Comparison of ENCODE assay signal across 8 mouse cellular contexts in genomic region chr3:129532180-129532864, GRCm38 (mm10). TPM values are rescaled to one million over a fixed set of nuclear protein-coding genes. Genes with fewer than 3 reads are reported as not detected.
DNase-seq lines count a peak whose midpoint lies in the region; ATAC-seq and TF ChIP-seq lines count a peak whose summit lies in the region.

Elovl6 (plus strand) TSS chr3:129532355.

- H3K4me1 ChIP-seq in bone marrow, adult 2 months (ENCODE audit: control insufficient read depth, insufficient read depth, low read length), result peaks cover 2% of the 10 kb centered on the region
- H3K4me1 ChIP-seq in embryonic fibroblast, embryonic 13.5 days (ENCODE audit: control insufficient read depth, insufficient read depth, low read length), result peaks cover 6% of the 10 kb centered on the region
- H3K4me1 ChIP-seq in heart, postnatal 0 days (ENCODE audit: control insufficient read depth, insufficient read depth), result 0 out of 2 replicates have a peak, but pooled peaks cover 6% of the 10 kb centered on the region
- H3K4me1 ChIP-seq in liver, postnatal 0 days (ENCODE audit: insufficient read depth), result peaks cover 16% of the 10 kb centered on the region
- H3K4me1 ChIP-seq in neural tube, embryonic 14.5 days (ENCODE audit: control insufficient read depth, insufficient read depth, low read length), result peaks cover 19% of the 10 kb centered on the region

- H3K36me3 ChIP-seq in heart, postnatal 0 days (replicated peaks; ENCODE audit: control insufficient read depth, insufficient read depth, low read length), result no peaks in the 10 kb centered on the region
- no peaks in the 10 kb centered on the region for H3K36me3 ChIP-seq in liver, postnatal 0 days (replicated peaks; ENCODE audit: insufficient read depth, low read length)
- H3K36me3 ChIP-seq in neural tube, embryonic 14.5 days (ENCODE audit: control insufficient read depth, insufficient read depth, low read length), result no peaks in the 10 kb centered on the region

- under 1% methylated on average over 35 of the region's 35 CpGs for WGBS in bone marrow, adult 2 months
- 1% methylated on average over 35 of the region's 35 CpGs for WGBS in heart, postnatal 0 days
- WGBS in liver, postnatal 0 days (ENCODE audit: insufficient replicate concordance), result under 1% methylated on average over 35 of the region's 35 CpGs
- under 1% methylated on average over 35 of the region's 35 CpGs for WGBS in neural tube, embryonic 14.5 days

- peak within 1 kb of the TSS; percentile 78 for H3K4me3 ChIP-seq in bone marrow, adult 2 months (replicated peaks; ENCODE audit: control insufficient read depth, low read depth, low read length)
- H3K4me3 ChIP-seq in embryonic fibroblast, embryonic 13.5 days (ENCODE audit: insufficient read depth, low read length), result peak within 1 kb of the TSS; percentile 89
- peak within 1 kb of the TSS; percentile 79 for H3K4me3 ChIP-seq in heart, postnatal 0 days (ENCODE audit: low read depth, low read length)
- peak within 1 kb of the TSS; percentile 79 for H3K4me3 ChIP-seq in liver, postnatal 0 days (ENCODE audit: low read depth, low read length)
- peak within 1 kb of the TSS; percentile 88 for H3K4me3 ChIP-seq in neural tube, embryonic 14.5 days (ENCODE audit: low read depth, low read length)

- TF ChIP-seq POLR2A in bone marrow, adult 2 months (IDR thresholded peaks at IDR 0.05; ENCODE audit: borderline replicate concordance, control insufficient read depth, low read depth, low read length), result 0 out of 2 replicates have a peak, but pooled peaks have one; percentile 25
- TF ChIP-seq POLR2A in embryonic fibroblast, embryonic 13.5 days (IDR thresholded peaks at IDR 0.05; ENCODE audit: low read depth, low read length), result peak; percentile 91

- 0 out of 2 replicates have a peak, but pooled peaks have one; percentile 24 for ATAC-seq in heart, postnatal 0 days (ENCODE audit: insufficient read depth, low read depth)
- ATAC-seq in liver, postnatal 0 days, result peak; percentile 60
- peak; percentile 68 for ATAC-seq in neural tube, embryonic 14.5 days (ENCODE audit: low read depth)

- TF ChIP-seq CTCF in bone marrow, adult 2 months (IDR thresholded peaks at IDR 0.05; ENCODE audit: control insufficient read depth, insufficient read depth, low read length), result no peak
- TF ChIP-seq CTCF in embryonic fibroblast, embryonic 13.5 days (IDR thresholded peaks at IDR 0.05; ENCODE audit: borderline replicate concordance, insufficient read depth, low read length), result no peak
- TF ChIP-seq CTCF in heart, postnatal 0 days (IDR thresholded peaks at IDR 0.05; ENCODE audit: low read depth), result no peak
- TF ChIP-seq CTCF in liver, postnatal 0 days (IDR thresholded peaks at IDR 0.05; ENCODE audit: low read depth), result peak; percentile 20; the same call in 1 of the 2 replicates

- H3K27ac ChIP-seq in bone marrow, adult 2 months (ENCODE audit: control insufficient read depth, insufficient read depth, low read depth, low read length, poor library complexity), result no peak within 1 kb of the TSS
- peak within 1 kb of the TSS; percentile 84 for H3K27ac ChIP-seq in embryonic fibroblast, embryonic 13.5 days (ENCODE audit: insufficient read depth, low read length)
- H3K27ac ChIP-seq in heart, postnatal 0 days (ENCODE audit: low read depth), result peak within 1 kb of the TSS; percentile 80
- peak within 1 kb of the TSS; percentile 82 for H3K27ac ChIP-seq in liver, postnatal 0 days (ENCODE audit: low read depth)
- H3K27ac ChIP-seq in neural tube, embryonic 14.5 days (ENCODE audit: low read depth, low read length), result peak within 1 kb of the TSS; percentile 96

- TF ChIP-seq EP300 in heart, postnatal 0 days (IDR thresholded peaks at IDR 0.05; ENCODE audit: low read depth), result no peak
- TF ChIP-seq EP300 in liver, postnatal 0 days (IDR thresholded peaks at IDR 0.05; ENCODE audit: low read depth), result no peak

- H3K4me2 ChIP-seq in heart, postnatal 0 days (ENCODE audit: low read depth, low read length), result peak within 1 kb of the TSS; percentile 64
- H3K4me2 ChIP-seq in liver, postnatal 0 days (ENCODE audit: low read depth, low read length), result peak within 1 kb of the TSS; percentile 85
- peak within 1 kb of the TSS; percentile 90 for H3K4me2 ChIP-seq in neural tube, embryonic 14.5 days (ENCODE audit: low read depth, low read length)

- H3K27me3 ChIP-seq in heart, postnatal 0 days (ENCODE audit: control insufficient read depth, insufficient read depth, low read length), result no peaks in the 10 kb centered on the region
- no peaks in the 10 kb centered on the region for H3K27me3 ChIP-seq in liver, postnatal 0 days (ENCODE audit: insufficient read depth, low read length)
- H3K27me3 ChIP-seq in neural tube, embryonic 14.5 days (ENCODE audit: control insufficient read depth, insufficient read depth, low read length), result no peaks in the 10 kb centered on the region

- no peaks in the 10 kb centered on the region for H3K9me3 ChIP-seq in heart, postnatal 0 days (replicated peaks; ENCODE audit: control insufficient read depth, low read length)
- no peaks in the 10 kb centered on the region for H3K9me3 ChIP-seq in liver, postnatal 0 days (ENCODE audit: low read length)
- H3K9me3 ChIP-seq in neural tube, embryonic 14.5 days (ENCODE audit: control insufficient read depth, low read length), result no peaks in the 10 kb centered on the region

- DNase-seq in CD4-positive, CD25-positive, alpha-beta regulatory T cell, adult 2 months (ENCODE audit: low read depth, low spot score), result peak; percentile 57
- DNase-seq in heart, postnatal 0 days (ENCODE audit: low spot score), result peak; percentile 67
- DNase-seq in kidney, postnatal 4 days, result peak; percentile 75 to 86
- DNase-seq in liver, postnatal 0 days, result peak; percentile 77
- peak; percentile 23 to 58 for DNase-seq in thymus, adult 18-20 months

- peak within 1 kb of the TSS; percentile 88 for H3K9ac ChIP-seq in heart, postnatal 0 days (replicated peaks; ENCODE audit: low read depth, low read length)
- peak within 1 kb of the TSS; percentile 93 for H3K9ac ChIP-seq in liver, postnatal 0 days (replicated peaks)
- H3K9ac ChIP-seq in neural tube, embryonic 14.5 days (replicated peaks; ENCODE audit: low read depth, low read length), result peak within 1 kb of the TSS; percentile 95

RNA-seq across cellular contexts. Expression of gene Elovl6, which starts in this region (rescaled TPM):
- 1.6 and 7.7 TPM in 2 replicates for polyA plus RNA-seq in bone marrow, adult 2 months (2011; ENCODE audit: insufficient read depth, insufficient read length, low replicate concordance, missing spikeins)
- 30.2 and 37.9 TPM in 2 replicates for polyA plus RNA-seq in embryonic fibroblast, embryonic 13.5 days (2011; ENCODE audit: insufficient read length, low read depth, missing spikeins)
- 2.4 and 5.2 TPM in 2 replicates for total RNA-seq in heart, postnatal 0 days (2014; rRNA removed; ENCODE audit: low replicate concordance)
- 2.9 TPM in 2 replicates for polyA plus RNA-seq in heart, postnatal 0 days (2015; fragmentation: Nextera tagmentation; extraction: Ambion mirVana)
- 6.6 and 8.0 TPM in 2 replicates for polyA plus RNA-seq in liver, postnatal 0 days (2015; fragmentation: Nextera tagmentation; extraction: Ambion mirVana)
- polyA plus RNA-seq in neural tube, embryonic 14.5 days (2014; fragmentation: Nextera tagmentation; extraction: Ambion mirVana), result 35.0 and 37.1 TPM in 2 replicates
